Mouse (Mus musculus) limb, embryonic 13.5 days (tissue): ENCODE data around the gene Rtf1. TPM values are rescaled to one million over a fixed set of nuclear protein-coding genes. Genes with fewer than 3 reads are reported as not detected.
"Not testable (repeated sequence)": the region's sequence is repeated elsewhere in the genome, so short reads cannot be mapped to it uniquely, and the experiment has no call there.

Experiments used
- ATAC-seq: fragments of 200-750 bp; cut with Nextera tagmentation; 2 replicates; pipeline ENCODE4 v1.8.0; 2017; ENCODE audit warnings: low read depth, moderate number of reproducible peaks, moderate TSS enrichment; ENCODE audit not compliant: low FRiP score
- H3K27ac ChIP-seq: fragments of 300-500 bp; sonication (generic); 2 replicates; pipeline ENCODE4 v1.5.1; 2015; ENCODE audit warnings: inconsistent platforms, mild to moderate bottlenecking, moderate library complexity
- H3K27me3 ChIP-seq: fragments of 300-500 bp; sonication (generic); 2 replicates; pipeline ENCODE4 v1.6.1; 2015; ENCODE audit warnings: mild to moderate bottlenecking, inconsistent platforms
- H3K36me3 ChIP-seq: fragments of 300-500 bp; sonication (generic); 2 replicates; pipeline ENCODE4 v1.6.1; 2015; ENCODE audit warnings: inconsistent platforms, mild to moderate bottlenecking, moderate library complexity
- H3K4me1 ChIP-seq: fragments of 300-500 bp; sonication (generic); 2 replicates; pipeline ENCODE4 v1.6.1; 2015; ENCODE audit warnings: inconsistent platforms
- H3K4me2 ChIP-seq: fragments of 300-500 bp; sonication (generic); replicated peaks from 2 replicates; pipeline ENCODE4 v1.6.1; 2015; ENCODE audit warnings: inconsistent platforms, mild to moderate bottlenecking, moderate library complexity
- H3K4me3 ChIP-seq: fragments of 300-500 bp; sonication (generic); 2 replicates; pipeline ENCODE4 v1.5.1; 2015; ENCODE audit warnings: moderate library complexity, mild to moderate bottlenecking, inconsistent platforms
- H3K9ac ChIP-seq: fragments of 300-500 bp; sonication (generic); 2 replicates; pipeline ENCODE4 v1.6.1; 2015; ENCODE audit warnings: mild to moderate bottlenecking, inconsistent platforms
- H3K9me3 ChIP-seq: fragments of 300-500 bp; sonication (generic); 2 replicates; pipeline ENCODE4 v1.6.1; 2016; ENCODE audit warnings: inconsistent platforms
- WGBS: fragments of 180-500 bp; shearing (Covaris S2); methylation state at CpG from one replicate; pipeline ENCODE4 v1.1.7; 2015; 5-methylcytosine and 5-hydroxymethylcytosine counted together
- polyA plus RNA-seq: library from polyadenylated mRNA; unstranded; fragments of >200 nt; fragmentation: Nextera tagmentation; extraction: Ambion mirVana; gene quantifications from 2 replicates; pipeline ENCODE4 v1.2.1, GENCODE M21; 2015

The Rtf1 gene
- polyA plus RNA-seq: 61.3 and 68.3 TPM in 2 replicates

GRCm38 (mm10) chr2:119674525-119675214, at the start of gene Rtf1:
Rtf1 (plus strand) TSS chr2:119675068.
- Histone ChIP-seq H3K9ac (peak within 1 kb of the TSS; percentile 98), H3K4me1 (peaks cover 18% of the 10 kb centered on the region), H3K9me3 (no peaks in the 10 kb centered on the region), H3K27me3 (no peaks in the 10 kb centered on the region), H3K4me2 (peak within 1 kb of the TSS; percentile 90), H3K4me3 (peak within 1 kb of the TSS; percentile 100), H3K27ac (peak within 1 kb of the TSS; percentile 87), H3K36me3 (peaks cover 1% of the 10 kb centered on the region; the same call in 1 of the 2 replicates)
- WGBS: under 1% methylated on average over 40 of the region's 58 CpGs
- ATAC-seq: peak; percentile 97

- peaks cover 87% of the 10 kb centered on the region for H3K36me3 ChIP-seq
- no peaks in the 10 kb centered on the region for H3K27me3 ChIP-seq
- H3K9me3 ChIP-seq: no peaks in the 10 kb centered on the region
- ATAC-seq: no peak
- no peak overlapping the region for H3K27ac ChIP-seq
- WGBS: 73% methylated on average over 1 of the region's 1 CpGs
- no peaks in the 10 kb centered on the region for H3K4me1 ChIP-seq
- no peak overlapping the region for H3K9ac ChIP-seq
- no peak overlapping the region for H3K4me3 ChIP-seq
- H3K4me2 ChIP-seq: no peak overlapping the region
Measured at GRCm38 (mm10) chr2:119636781-119637180, 38.1 kb upstream of the Rtf1 start.

GRCm38 (mm10) chr2:119641214-119641912, 33.5 kb upstream of the Rtf1 start:
- H3K4me2 ChIP-seq: no peak overlapping the region
- H3K27ac ChIP-seq: no peak overlapping the region
- H3K36me3 ChIP-seq: peaks cover 88% of the 10 kb centered on the region
- WGBS: 97% methylated on average over 5 of the region's 5 CpGs
- ATAC-seq: no peak
- no peak overlapping the region for H3K9ac ChIP-seq
- no peaks in the 10 kb centered on the region for H3K9me3 ChIP-seq
- H3K4me3 ChIP-seq: no peak overlapping the region
- H3K4me1 ChIP-seq: no peaks in the 10 kb centered on the region
- no peaks in the 10 kb centered on the region for H3K27me3 ChIP-seq

GRCm38 (mm10) chr2:119644254-119644653, 30.6 kb upstream of the Rtf1 start:
- Histone ChIP-seq H3K9me3 (no peaks in the 10 kb centered on the region), H3K4me1 (no peaks in the 10 kb centered on the region), H3K4me2 (no peak overlapping the region), H3K27me3 (no peaks in the 10 kb centered on the region), H3K4me3 (no peak overlapping the region), H3K36me3 (peaks cover 86% of the 10 kb centered on the region), H3K27ac (no peak overlapping the region), H3K9ac (no peak overlapping the region)
- WGBS: 93% methylated on average over 5 of the region's 5 CpGs
- ATAC-seq: no peak

- ATAC-seq: peak; percentile 89
- WGBS: 2% methylated on average over 44 of the region's 44 CpGs
- Histone ChIP-seq H3K36me3 (peaks cover 27% of the 10 kb centered on the region), H3K27me3 (no peaks in the 10 kb centered on the region), H3K4me3 (peak within 1 kb of the TSS; percentile 76), H3K4me2 (peak within 1 kb of the TSS; percentile 80), H3K9me3 (no peaks in the 10 kb centered on the region), H3K27ac (no peak within 1 kb of the TSS), H3K4me1 (peaks cover 8% of the 10 kb centered on the region; the same call in 1 of the 2 replicates), H3K9ac (peak within 1 kb of the TSS; percentile 81)
Measured at GRCm38 (mm10) chr2:119662220-119663182, 12.4 kb upstream of the Rtf1 start, which contains the start of gene Ndufaf1. Ndufaf1 (minus strand) TSS chr2:119662827.

GRCm38 (mm10) chr2:119665744-119666143, 9.1 kb upstream of the Rtf1 start:
- not testable (repeated sequence) for H3K9ac ChIP-seq, H3K4me1 ChIP-seq, H3K9me3 ChIP-seq, H3K27me3 ChIP-seq, H3K4me3 ChIP-seq, H3K4me2 ChIP-seq, ATAC-seq, H3K27ac ChIP-seq, H3K36me3 ChIP-seq
- WGBS: 71% methylated on average over 22 of the region's 23 CpGs

GRCm38 (mm10) chr2:119669010-119669409, 5.9 kb upstream of the Rtf1 start:
- Histone ChIP-seq H3K27ac (no peak overlapping the region), H3K9me3 (no peaks in the 10 kb centered on the region), H3K9ac (no peak overlapping the region), H3K4me1 (peaks cover 3% of the 10 kb centered on the region), H3K4me2 (no peak overlapping the region), H3K4me3 (no peak overlapping the region), H3K36me3 (no peaks in the 10 kb centered on the region), H3K27me3 (no peaks in the 10 kb centered on the region)
- ATAC-seq: no peak
- WGBS: 14% methylated on average over 7 of the region's 7 CpGs

GRCm38 (mm10) chr2:119675215-119675784, 432 bp downstream of the Rtf1 start:
- no peaks in the 10 kb centered on the region for H3K9me3 ChIP-seq
- peak overlapping the region; percentile 76 for H3K27ac ChIP-seq
- peak overlapping the region; percentile 90 for H3K4me2 ChIP-seq
- H3K4me3 ChIP-seq: peak overlapping the region; percentile 100
- no peaks in the 10 kb centered on the region for H3K27me3 ChIP-seq
- peak; percentile 88 for ATAC-seq
- H3K36me3 ChIP-seq: peaks cover 4% of the 10 kb centered on the region; the same call in 1 of the 2 replicates
- WGBS: under 1% methylated on average over 39 of the region's 39 CpGs
- H3K4me1 ChIP-seq: peaks cover 18% of the 10 kb centered on the region
- H3K9ac ChIP-seq: peak overlapping the region; percentile 98

GRCm38 (mm10) chr2:119675831-119676230, 963 bp downstream of the Rtf1 start:
- Histone ChIP-seq H3K27ac (no peak overlapping the region), H3K9me3 (no peaks in the 10 kb centered on the region), H3K9ac (peak overlapping the region; percentile 98), H3K4me3 (peak overlapping the region; percentile 100), H3K36me3 (peaks cover 4% of the 10 kb centered on the region; the same call in 1 of the 2 replicates), H3K27me3 (no peaks in the 10 kb centered on the region), H3K4me1 (peaks cover 18% of the 10 kb centered on the region), H3K4me2 (peak overlapping the region; percentile 90)
- 5% methylated on average over 5 of the region's 5 CpGs for WGBS
- no peak for ATAC-seq

GRCm38 (mm10) chr2:119683706-119684105, 8.8 kb downstream of the Rtf1 start:
- Histone ChIP-seq H3K9me3 (no peaks in the 10 kb centered on the region), H3K9ac (no peak overlapping the region), H3K27ac (no peak overlapping the region), H3K27me3 (no peaks in the 10 kb centered on the region), H3K4me3 (no peak overlapping the region), H3K36me3 (peaks cover 31% of the 10 kb centered on the region), H3K4me1 (no peaks in the 10 kb centered on the region), H3K4me2 (no peak overlapping the region)
- WGBS: 87% methylated on average over 2 of the region's 2 CpGs
- ATAC-seq: no peak

GRCm38 (mm10) chr2:119692003-119692701, 17.3 kb downstream of the Rtf1 start:
- Histone ChIP-seq H3K4me1 (no peaks in the 10 kb centered on the region), H3K9me3 (no peaks in the 10 kb centered on the region), H3K36me3 (peaks cover 45% of the 10 kb centered on the region), H3K4me2 (no peak overlapping the region), H3K9ac (no peak overlapping the region), H3K27me3 (no peaks in the 10 kb centered on the region), H3K4me3 (no peak overlapping the region), H3K27ac (no peak overlapping the region)
- 83% methylated on average over 9 of the region's 9 CpGs for WGBS
- ATAC-seq: no peak
